Mouse (Mus musculus): ENCODE measurements at regions not wholly inside any gene's neighbourhood (a gene's known extent, or its start where the extent isn't known, plus 50 kb on each side); places are given as distances from the start of the nearest gene placed in this dataset.
"Not testable (repeated sequence)": the region's sequence is repeated elsewhere in the genome, so short reads cannot be mapped to it uniquely, and the experiment has no call there.

- DNase-seq (ENCODE audit: low spot score) = no peak
Observed at GRCm38 (mm10) chr2:84042793-84043192, 52.4 kb downstream of the Gm13691 start.

DNA sequence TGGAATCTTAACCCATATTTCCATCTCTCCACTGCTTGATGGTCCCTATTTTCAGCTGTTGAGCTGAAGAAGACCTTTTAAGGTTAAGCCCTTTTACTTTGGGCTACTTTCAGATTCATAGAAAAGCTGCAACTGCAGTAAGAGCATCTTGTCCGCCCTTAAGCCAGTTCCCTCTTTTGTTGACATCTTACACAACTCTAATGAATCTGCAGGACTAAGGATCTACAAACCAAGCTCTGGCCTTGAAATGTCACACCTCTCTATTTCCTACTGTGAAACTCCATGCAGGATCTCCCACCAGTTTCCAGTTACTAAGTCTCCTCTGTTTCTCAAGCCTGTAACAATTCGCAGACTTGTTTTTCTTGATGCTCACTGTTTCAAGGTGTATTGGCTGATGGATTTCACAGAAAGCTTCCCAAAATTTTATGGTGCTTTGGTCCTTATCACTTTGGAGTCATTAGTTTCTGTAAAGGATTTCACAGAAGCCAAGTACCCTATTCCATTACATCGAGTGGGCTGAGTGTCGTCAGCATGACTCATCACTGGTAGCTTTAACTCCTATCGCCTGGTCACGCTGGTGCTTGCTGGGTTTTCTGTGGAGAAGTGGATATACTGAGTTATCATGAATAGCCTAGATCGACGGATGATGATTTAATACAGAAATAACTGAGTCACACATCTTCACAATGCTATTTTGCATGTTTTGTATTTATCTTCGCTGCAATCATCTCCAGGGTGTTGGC is 58.2 kb downstream of the Gm13691 start:
- DNase-seq (ENCODE audit: low spot score) = no peak

- no peak for DNase-seq (ENCODE audit: low spot score)
Observed at GRCm38 (mm10) chr2:84051883-84052331, 61.6 kb downstream of the Gm13691 start.

GRCm38 (mm10) chr2:84059246-84059645 is 68.9 kb downstream of the Gm13691 start:
- no peak for DNase-seq (ENCODE audit: low spot score)

DNA sequence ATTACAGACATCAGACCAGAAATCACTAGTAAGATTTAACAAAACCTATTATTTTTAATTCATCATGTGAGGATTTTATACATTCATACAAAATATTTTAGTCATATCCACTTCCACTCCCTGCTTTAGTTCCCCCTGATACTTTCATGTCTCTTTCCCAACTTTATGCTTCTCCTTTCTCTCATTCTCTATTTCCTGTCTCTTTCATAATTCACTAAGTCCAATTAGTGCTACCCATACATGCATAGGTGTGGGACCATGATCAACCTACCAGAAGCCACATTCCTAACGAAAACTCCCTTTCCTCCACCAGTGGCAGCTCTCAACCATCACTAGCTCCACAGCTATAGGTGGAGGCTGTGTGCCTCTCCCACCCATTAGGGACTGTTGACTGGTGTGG is 70.9 kb downstream of the Gm13691 start:
- no peak for DNase-seq (ENCODE audit: low spot score)

- no peak for DNase-seq (ENCODE audit: low spot score)
Observed at GRCm38 (mm10) chr2:84064371-84064770, 74.0 kb downstream of the Gm13691 start.

DNA sequence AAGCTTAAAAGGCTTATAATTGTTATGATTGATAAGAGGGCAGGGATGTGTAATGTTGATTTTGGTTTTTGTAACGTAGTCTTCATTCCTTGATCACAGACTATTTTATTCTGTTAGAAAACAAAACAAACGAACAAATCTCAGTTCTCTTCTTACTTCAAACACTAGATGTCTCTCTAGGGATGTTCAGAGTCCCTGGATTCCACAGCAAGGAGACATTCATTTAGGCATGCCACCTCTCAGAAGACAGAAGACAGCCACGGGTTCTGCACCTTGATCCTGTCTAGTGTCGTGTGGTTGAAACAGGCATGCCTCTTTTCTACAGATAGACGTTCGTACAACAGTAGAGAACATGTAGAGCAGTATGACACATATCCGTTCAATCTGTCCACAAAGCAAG is 74.7 kb downstream of the Gm13691 start:
- DNase-seq (ENCODE audit: low spot score) = no peak

GRCm38 (mm10) chr2:84065749-84066148 is 75.4 kb downstream of the Gm13691 start:
- no peak for DNase-seq (ENCODE audit: low spot score)

- DNase-seq (ENCODE audit: low spot score) = no peak
Observed at GRCm38 (mm10) chr2:84066151-84066693, 75.9 kb downstream of the Gm13691 start.

- DNase-seq (ENCODE audit: low spot score) = no peak
Observed at GRCm38 (mm10) chr2:84066785-84067526, 76.6 kb downstream of the Gm13691 start.

GRCm38 (mm10) chr2:84068617-84069016 is 78.3 kb downstream of the Gm13691 start:
- DNase-seq (ENCODE audit: low spot score) = no peak

- DNase-seq (ENCODE audit: low spot score) = not testable (repeated sequence)
Observed at GRCm38 (mm10) chr2:84069411-84069810, 79.1 kb downstream of the Gm13691 start.

- DNase-seq (ENCODE audit: low spot score) = no peak
Observed at GRCm38 (mm10) chr2:84072881-84073583, 82.7 kb downstream of the Gm13691 start.

DNA sequence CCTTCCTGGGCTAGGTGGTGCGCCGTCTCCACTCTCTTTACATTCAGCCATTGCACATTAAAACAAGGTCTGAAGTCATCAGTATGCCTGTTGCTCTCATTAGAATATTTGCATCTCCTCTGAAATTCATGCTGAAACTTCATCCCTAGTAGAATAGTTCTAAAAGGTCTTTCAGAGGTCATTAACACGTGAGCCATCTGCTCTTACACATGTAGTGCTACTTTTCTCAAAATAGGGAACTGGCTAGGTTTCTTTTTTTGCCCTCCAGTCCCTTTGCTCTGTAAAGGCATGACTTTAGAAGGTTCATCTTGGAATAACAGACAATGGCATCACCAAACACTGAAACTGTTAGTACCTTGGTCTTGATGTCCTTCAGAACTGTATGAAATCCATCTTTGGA is 85.6 kb downstream of the Gm13691 start:
- DNase-seq (ENCODE audit: low spot score) = no peak

GRCm38 (mm10) chr2:84079284-84079683 is 88.9 kb downstream of the Gm13691 start:
- no peak for DNase-seq (ENCODE audit: low spot score)

DNA sequence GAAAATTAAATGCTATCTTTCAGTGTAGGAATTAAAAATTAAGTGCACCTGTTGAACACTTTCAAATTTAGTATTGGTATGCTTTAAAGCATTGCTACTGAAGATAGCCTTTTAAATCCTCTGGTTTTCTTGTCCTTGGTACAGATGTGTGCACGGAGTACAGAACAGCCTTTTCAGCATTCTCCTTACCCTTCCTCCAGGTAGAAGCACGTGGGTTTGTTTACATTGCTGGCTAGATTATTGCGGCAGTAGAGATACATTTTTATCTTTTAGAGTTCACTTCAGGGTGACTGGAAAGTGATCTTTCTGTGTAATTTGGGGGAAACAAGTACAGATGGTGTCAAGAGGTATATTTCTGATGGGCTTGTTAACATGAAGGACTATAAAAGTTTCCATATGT is 89.9 kb downstream of the Gm13691 start:
- no peak for DNase-seq (ENCODE audit: low spot score)

DNA sequence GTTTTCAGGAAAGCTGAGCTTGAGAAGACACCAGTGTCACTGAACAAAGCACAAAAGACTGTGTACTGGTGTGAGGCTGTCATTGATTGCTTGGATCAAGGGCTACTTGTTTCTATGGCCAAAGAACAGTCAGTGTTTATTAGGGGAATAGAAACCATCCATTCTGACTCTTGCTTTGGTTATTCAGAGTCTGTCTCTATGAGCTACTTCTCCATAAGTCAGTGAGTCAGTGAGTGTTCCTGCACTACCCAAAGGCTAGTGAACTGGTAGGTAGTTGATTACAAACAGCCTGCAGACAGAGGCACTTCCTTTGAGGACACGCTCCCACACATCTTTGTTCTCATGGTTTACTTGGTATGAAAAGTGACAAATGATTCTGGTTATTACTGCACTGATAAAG is 104.4 kb downstream of the Gm13691 start:
- no peak for DNase-seq (ENCODE audit: low spot score)

DNA sequence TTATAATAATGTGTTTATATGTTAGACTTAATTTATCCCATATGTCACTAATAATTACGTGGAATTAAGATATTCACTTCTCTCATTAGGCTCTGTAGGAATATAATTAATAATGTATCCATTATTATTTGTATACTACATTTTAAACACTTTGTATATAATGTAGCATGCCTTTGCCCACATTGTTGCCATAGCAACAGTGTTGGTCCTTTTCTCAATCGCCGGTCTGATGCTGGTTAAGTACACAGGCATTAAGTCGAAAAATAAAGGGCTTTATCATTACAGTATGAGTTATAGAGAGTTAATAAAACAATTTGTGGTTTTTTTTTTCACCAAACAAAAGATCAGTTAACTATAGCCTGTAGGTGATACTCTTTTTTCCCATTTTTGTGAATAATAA is 108.4 kb downstream of the Gm13691 start:
- DNase-seq (ENCODE audit: low spot score) = no peak

GRCm38 (mm10) chr2:84113562-84113961 is 123.2 kb downstream of the Gm13691 start:
- no peak for DNase-seq (ENCODE audit: low spot score)

DNA sequence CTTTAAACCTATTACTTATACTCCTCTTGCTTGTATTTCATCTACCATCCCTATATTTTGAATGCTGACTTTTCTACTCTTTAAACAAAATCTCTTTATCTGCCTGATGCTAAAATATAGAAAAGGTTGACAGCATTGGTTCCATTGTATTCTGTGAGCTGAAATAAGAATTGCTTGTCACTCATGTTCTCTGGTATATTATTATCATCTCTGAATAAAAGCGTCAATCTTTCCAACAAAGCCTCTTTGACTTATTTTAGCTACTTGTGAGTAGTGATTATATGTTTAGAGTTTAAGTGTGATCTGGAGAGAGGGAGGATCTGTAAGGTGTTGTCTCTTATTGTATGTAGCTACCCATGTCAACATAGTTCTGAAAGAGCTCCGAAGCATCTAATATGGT is 129.5 kb downstream of the Gm13691 start:
- DNase-seq (ENCODE audit: low spot score) = no peak

DNA sequence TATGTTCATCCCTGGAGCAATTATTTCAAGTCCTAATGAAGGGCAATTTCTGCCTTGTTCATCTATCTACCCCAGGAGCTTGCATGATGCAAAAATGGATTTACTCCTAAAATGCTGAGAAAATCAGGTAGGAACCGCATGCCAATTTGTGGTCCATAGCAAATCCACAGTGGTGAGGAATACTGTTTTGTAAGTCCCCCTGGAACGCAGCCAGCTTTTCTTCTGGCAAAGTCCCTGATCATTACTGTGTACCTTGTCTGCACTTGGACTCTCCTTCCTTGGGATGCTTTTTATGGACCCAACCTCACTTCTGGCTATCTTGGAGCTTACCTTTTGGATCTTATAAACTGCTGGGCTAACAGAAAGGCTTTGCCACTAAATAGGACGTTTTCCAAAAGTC is 137.2 kb downstream of the Gm13691 start:
- DNase-seq (ENCODE audit: low spot score) = no peak

- DNase-seq (ENCODE audit: low spot score) = no peak
Observed at GRCm38 (mm10) chr2:84161742-84162141, 171.4 kb downstream of the Gm13691 start.

DNA sequence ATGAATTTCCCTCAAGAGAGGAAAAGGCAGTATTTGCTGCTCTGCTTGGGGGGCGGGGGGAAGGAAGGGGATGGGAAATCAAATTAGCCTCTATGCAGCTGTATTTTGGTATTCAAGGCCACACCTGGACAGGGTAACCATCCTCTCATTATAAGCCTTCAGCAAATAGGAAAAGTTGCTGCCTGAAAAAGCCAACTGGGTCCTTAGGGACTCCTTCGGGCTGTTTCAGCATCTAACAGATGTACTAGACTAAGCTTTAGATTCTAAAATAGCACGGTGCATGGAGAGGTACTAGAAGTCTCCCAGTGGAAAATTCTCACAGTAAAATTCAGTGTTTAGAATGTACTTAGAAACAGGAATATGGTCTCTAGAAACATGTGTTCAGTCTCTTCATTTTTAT is 183.1 kb downstream of the Gm13691 start:
- DNase-seq (ENCODE audit: low spot score) = no peak

Data from ovary, postnatal 14 days (tissue).